Mouse (Mus musculus) spleen, postnatal 14 days (tissue): ENCODE data around the gene Anks3.

Source experiments
- DNase-seq, 2 experiments: peaks; one replicate each; pipeline ENCODE4 v3.0.0; 2021 to 2022; ENCODE audit warnings: low spot score in 2 of 2

Gene Anks3

DNA sequence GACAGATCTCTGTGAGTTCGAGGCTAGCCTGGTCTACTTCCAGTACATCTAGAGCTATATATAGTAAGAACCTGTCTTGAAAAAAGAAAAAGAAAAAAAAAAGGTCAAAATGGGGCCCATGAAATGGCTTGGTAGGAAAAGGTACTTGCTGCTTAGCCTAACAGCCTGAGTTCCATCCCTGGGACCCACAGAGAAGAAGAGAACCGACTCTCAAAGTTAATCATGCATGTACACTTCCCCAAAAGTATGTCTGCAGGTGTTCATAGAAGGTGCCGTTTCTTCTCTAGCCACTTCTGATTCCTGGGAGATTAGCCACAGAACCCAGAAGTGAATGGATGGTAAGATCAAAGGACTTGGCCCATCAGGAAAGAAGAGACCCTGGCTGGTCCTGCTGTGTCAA is 4.4 kb upstream of the Anks3 start:
- DNase-seq = no peak

DNA sequence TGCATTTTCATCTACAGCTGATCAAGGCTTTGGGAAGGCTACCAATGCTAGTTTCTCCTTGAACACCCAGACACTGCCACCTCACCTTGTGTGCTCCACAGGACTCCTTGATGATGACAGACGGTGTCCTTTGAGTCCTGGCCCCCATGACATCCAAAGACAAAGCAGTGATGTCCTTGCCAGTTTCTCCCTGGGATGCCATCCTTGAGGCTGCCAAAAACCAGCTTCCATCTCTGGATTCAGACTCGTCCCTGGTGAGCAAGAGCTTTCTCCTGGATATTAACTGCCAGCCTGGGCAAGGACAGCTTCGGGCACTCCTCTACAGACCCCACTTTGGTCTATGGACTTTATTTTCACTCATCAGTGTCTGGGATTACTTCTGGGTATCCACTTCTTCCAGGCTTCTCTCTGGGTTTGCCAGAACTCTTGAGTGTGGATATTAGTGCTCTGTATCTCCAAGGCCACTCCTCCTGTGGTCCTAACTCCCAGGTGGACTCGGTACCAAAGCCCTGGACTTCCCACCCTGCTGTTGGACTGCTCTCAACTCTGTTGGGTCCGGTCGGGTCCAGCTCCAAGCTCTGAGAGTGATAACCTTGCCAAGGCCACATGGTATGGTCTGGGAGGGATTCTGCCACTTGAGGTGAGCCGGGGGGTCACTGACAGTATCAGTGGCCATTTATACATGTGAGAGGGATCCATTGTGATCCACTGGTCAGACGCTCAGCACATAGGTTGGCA is 1.6 kb upstream of the Anks3 start:
- DNase-seq = no peak

- DNase-seq = no peak
Measured at GRCm38 (mm10) chr16:4964731-4965391, 856 bp upstream of the Anks3 start.

GRCm38 (mm10) chr16:4963346-4963745 is 659 bp downstream of the Anks3 start:
- DNase-seq = no peak

DNA sequence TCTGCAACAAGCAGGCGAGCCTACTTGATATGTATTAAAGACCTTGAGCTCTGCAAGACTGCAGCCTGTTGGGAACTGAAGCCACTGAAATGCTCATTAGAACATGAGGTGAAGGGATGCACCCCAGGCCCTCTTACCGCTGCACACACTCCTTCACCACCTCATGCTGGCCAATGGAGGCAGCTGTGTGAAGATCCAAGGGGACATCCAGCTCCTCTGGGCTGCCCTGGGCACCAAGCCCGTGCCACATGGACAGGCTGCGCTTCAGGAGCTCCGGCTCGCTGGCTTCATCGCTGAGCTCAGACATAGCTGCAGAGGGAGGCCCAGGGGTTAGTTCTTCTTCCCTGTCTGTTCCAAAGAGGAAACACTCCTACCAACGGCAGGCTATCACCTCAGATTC is 3.7 kb downstream of the Anks3 start:
- DNase-seq = no peak

DNA sequence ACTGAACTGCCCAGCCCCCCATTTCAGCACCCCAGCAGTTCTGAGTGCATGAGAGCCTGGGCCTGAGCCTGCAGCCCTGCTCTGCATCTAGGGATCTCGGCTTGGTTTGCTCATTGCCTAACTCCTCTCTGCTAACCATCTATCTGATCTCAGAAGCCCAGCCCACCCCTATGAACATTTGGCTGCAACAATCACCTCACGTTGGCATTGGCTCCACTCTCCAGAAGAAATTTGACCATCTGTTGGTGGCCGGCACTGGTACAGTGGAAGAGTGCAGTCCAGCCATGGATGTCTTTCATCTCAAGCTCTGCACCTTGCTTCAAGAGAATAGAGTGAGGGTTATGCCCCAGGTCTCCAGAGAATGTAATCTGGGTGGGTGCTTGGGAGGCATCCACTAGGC is 6.6 kb downstream of the Anks3 start:
- no peak for DNase-seq

GRCm38 (mm10) chr16:4956609-4957008 is 7.4 kb downstream of the Anks3 start:
- no peak for DNase-seq

GRCm38 (mm10) chr16:4947378-4947777 is 16.6 kb downstream of the Anks3 start:
- DNase-seq = no peak

DNA sequence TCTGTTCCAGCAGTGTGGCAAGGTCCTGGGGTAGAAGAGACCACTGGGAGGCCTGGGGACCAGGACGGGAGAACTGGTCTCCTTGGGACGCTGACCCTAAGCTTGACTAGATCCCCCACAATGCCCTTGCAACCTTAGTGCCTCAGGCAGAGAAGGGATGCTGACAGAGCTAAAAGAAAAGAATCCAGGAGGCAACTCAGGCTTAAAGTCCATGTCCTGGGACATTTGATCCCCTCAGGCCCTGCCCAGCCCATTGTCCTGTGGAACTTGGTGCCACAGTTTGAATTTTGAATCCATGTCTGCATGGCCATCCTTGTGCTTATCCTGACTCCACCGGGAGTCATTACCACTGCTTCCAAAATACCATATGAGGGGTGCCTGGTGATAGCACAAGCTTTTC is 17.9 kb downstream of the Anks3 start:
- DNase-seq = no peak

GRCm38 (mm10) chr16:4945415-4945814 is 18.6 kb downstream of the Anks3 start:
- no peak for DNase-seq

DNA sequence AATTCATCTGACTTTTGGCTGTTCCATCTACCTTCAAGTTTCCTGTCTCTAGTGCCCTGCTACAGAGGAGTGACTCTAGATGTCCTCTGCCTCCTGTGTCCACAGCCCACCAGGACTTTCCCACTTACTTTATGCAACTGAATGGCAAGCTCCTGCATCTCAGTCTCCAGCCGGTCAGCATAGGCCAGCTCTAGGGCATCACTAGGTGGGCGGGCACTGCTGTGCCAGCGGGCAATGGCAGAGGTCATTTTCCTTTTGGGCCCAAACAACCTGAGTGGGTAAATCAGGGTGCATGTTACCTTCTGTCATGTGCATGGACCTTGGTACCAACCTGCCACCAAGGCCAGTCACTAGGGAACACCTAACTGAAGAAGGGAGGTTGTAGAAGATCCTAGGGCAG is 20.6 kb downstream of the Anks3 start:
- DNase-seq = no peak

DNA sequence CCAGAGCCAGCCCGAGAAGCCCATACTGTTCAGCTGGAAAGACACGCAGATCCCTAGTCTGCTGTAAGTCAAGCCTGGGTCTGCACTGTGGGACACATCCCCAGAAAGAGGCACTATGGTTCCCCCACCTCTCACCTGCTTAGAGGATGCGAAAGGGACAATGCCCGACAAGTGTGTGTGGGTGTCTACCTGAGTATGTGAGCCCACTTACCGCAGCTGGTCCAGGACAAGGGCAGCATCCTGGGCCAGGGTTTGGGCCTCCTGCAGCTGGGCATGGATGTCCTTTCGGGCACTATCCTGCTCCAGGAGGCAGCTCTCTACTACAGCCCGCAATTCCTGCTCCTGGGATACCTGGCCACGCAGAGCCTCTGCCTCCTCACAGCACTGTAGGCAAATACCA is 21.1 kb downstream of the Anks3 start:
- no peak for DNase-seq

DNA sequence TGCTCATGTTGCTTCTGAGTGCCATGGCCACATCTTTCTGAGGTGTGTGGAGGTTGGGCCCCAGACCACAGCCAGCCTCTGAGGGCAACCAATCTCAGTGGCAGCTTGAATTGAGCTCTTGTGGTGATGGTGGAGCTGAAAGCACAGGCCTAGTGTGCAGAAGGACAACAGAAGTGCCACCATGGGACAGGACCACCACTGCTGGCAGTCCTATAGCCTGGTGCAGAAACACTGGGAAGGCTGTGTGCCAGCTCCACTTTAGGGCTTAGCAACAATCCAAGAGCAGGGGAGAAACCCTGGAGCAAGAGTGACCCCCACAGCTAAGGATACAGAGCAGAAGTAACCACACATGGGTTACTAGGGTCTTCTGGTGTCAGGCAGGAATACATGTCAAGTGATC is 23.0 kb downstream of the Anks3 start:
- DNase-seq = no peak

DNA sequence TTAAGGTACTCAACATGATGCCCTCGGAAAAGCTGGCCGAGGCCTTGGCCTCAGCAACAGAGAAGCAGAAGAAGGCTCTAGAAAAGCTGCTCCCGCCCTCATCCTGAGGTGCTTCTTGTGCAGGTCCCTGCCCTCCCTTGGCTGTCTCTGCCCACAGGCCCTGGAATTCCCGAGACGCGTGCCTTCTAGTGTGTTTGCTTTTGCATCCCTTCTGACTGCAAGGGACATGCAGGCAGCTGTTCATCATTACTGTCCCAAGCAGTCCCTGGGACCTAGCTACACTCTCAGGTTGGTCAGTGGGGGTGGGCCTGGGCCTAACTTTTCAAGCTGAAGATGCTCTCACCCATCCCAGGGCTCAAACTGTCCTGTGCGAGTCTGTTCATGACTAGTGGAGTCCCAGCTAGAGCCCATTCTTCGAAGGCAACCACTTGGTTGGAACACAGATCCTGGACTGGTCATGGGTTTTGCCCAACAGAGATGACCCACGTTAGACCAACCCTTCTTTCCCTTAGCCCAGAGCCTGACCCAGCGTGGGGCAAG is 23.6 kb downstream of the Anks3 start:
- DNase-seq = no peak

DNA sequence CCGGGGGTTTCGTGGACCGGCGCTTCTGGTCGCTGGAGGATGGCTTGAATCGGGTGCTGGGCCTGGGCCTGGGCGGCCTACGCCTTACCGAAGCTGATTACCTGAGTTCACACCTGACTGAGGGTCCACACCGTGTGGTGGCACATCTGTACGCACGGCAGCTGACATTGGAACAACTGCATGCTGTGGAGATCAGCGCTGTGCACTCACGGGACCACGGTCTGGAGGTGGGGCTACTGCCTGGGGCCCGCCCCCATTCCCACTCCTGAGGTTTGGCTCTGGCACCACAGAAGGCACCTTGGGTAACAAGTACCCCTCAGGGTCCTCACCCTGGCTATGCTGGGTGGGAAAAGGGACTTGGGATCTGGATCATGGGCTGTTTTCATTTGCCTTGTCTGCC is 24.6 kb downstream of the Anks3 start:
- no peak for DNase-seq

DNA sequence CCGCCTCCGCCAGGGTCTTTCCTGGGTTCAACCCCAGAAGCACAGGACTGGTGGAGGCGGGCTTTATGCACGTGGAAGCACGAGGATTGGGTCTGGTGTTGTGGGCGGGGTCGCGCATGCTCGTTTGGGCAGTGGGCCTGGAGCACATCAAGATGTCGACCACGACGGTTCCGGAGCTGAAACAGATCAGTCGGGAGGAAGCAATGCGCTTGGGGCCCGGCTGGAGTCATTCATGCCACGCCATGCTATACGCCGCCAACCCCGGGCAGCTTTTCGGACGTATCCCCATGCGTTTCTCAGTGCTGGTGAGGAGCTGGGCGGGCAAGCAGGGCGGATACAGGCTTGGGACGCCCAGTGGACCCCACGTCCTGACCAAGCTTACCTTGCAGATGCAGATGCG is 25.0 kb downstream of the Anks3 start:
- DNase-seq = peak; percentile 90

DNA sequence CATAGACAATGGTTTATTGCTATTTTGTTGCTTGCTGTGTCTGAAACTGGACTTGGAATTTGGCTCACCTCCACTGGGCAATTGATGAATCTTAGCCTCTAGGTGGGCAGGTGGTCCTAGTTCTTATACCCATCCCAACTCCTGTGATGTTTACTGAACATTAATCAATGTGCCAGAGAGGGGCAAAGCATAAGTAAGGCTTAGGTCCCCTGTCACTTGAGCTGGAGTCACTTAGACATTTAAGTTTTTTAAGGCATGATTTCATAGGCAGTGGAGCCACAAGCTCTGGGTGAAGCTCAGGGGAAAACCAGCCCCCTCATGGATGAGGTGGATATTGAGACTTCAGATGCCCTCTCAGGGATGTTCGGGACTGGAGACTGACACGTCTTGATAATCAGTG is 25.5 kb downstream of the Anks3 start, which contains the start of gene Nudt16l1:
TSS of gene Nudt16l1 (plus strand) at position 301 of the 400 bp plus-strand sequence.
- DNase-seq = no peak

DNA sequence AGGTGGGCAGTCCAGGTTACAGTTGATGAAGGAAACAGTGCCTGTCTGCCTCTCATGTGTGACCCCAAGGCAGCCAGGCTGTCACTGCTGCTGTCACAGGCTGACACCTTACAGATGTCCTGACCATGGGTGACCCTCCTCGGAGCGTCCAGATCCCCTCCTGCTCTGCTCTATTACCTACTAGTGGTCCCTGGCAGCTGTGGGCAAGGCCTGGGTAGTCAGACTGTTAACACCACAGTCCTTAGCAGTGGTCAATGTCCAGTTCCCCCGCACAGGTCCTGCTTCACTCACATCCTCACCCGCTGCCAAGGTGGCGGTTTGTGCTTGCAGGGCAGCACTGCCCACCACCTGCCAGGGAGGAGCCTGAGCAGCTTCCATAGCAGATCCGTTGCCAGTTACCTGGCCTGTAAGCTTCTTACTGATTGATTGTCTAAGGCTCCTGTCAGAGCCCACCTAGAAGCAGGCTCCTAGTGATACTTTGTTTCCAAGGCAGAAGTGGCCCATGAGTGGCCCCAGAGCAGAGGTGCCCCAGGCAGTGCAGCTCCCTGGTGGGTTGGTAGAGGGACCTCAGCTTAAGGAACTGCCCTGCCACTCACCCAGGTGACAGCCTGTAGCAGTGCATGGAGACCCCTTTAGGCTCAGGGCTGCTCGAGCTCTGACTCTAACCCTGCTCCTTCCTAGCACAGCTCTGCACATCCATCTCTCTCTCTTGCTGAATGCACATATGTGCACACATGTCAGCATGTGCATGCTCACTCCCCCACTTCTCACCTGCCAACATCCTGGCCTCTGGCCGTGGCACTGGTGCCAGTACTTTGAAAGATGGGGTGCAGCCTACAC is 26.4 kb downstream of the Anks3 start:
- DNase-seq = no peak

GRCm38 (mm10) chr16:4935931-4936703 is 27.9 kb downstream of the Anks3 start:
- no peak for DNase-seq

DNA sequence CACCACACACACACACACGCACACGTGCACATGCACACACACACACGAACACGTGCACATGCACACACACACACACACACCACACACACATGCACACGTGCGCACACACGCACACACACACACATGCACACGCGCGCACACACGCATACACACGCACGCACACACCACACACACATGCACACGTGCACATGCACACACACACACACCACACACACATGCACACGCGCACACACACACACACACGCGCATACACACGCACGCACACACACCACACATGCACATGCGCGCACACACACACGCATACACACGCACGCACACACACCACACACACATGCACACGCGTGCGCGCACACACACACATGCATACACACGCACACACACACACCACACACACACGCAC is 28.6 kb downstream of the Anks3 start:
- DNase-seq = no peak

DNA sequence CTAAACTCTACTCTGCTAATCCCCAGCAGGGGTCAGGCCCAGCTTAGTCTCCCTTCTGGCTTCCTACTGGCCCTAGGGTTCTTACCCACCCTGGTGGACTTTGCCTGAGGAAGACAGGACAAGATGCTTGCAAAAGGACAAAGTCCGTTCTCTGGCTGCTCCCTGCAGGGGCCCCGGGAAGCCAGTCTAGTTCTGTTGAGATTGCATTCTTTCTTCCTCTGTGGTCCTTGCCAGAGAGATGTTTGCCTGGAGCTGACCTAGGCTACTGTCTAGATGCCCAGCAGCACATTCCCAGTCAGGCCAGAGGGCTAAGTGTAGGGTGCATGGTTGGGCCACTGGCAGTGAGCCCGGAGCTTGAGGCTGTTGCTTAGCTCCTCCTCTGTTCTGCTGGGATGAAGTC is 31.6 kb downstream of the Anks3 start:
- no peak for DNase-seq

GRCm38 (mm10) chr16:4928474-4928873 is 35.5 kb downstream of the Anks3 start:
- no peak for DNase-seq
